20 mouse cellular contexts compared by ENCODE assay signal in the genomic region with DNA sequence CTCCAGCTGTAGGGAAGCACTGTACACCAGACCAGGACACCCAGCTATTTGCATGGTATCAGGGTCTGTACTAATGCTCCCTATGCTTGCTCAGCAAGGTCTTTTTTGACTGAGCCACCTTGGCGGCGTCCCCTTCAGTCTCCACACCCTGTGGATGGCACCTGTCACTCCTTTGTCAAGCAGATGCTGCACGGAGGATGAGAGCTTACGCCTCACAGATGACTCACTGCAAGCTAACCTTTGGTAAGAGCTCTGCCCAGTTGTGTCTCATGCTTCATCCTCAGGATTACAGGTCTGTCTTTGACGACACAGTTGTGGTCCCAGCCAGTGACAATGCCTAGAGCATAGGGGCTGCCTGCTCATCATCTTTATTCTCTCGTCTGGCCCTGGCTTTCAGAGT.
DNase-seq lines count a peak whose midpoint lies in the region; ATAC-seq and TF ChIP-seq lines count a peak whose summit lies in the region.
"Had no signal": no experiment of that assay in that cellular context is flagged by ENCODE, and none has a peak within 500 bp of the region (broad histone marks: within the 10 kb centered on the region; RNA-seq: fewer than 3 reads in every experiment).

No protein-coding gene starts in this region.

- H3K9me3 ChIP-seq in kidney, embryonic 15.5 days (replicated peaks), result no peaks in the 10 kb centered on the region
- no peaks in the 10 kb centered on the region for H3K9me3 ChIP-seq in G1E (replicated peaks)
- no peaks in the 10 kb centered on the region for H3K9me3 ChIP-seq in intestine, postnatal 0 days (ENCODE audit: control insufficient read depth)
- H3K9me3 ChIP-seq: embryonic facial prominence, embryonic 13.5 days; forebrain, embryonic 13.5 days; heart, embryonic 12.5 days; hindbrain, embryonic 10.5 days; hindbrain, embryonic 15.5 days had no signal

- H3K27ac ChIP-seq in kidney, embryonic 15.5 days, result peak overlapping the region; percentile 52; the same call in 1 of the 2 replicates
- H3K27ac ChIP-seq in intestine, postnatal 0 days (ENCODE audit: low read depth, low read length), result peak overlapping the region; percentile 46; the same call in 1 of the 2 replicates
- H3K27ac ChIP-seq: embryonic facial prominence, embryonic 13.5 days; forebrain, embryonic 13.5 days; gastrocnemius, adult 2 months; hindbrain, embryonic 10.5 days; hindbrain, embryonic 15.5 days had no signal

- no peak for TF ChIP-seq CTCF in G1E (IDR thresholded peaks at IDR 0.05; ENCODE audit: low read depth, low read length)
- no peak for TF ChIP-seq CTCF in intestine, postnatal 0 days (IDR thresholded peaks at IDR 0.05; ENCODE audit: low read depth)

- no peak overlapping the region for H3K4me2 ChIP-seq in kidney, embryonic 15.5 days
- H3K4me2 ChIP-seq in intestine, postnatal 0 days (replicated peaks; ENCODE audit: low read depth), result no peak overlapping the region
- H3K4me2 ChIP-seq: embryonic facial prominence, embryonic 13.5 days; forebrain, embryonic 13.5 days; heart, embryonic 12.5 days; hindbrain, embryonic 15.5 days had no signal

- no peak overlapping the region for H3K4me3 ChIP-seq in kidney, embryonic 15.5 days (replicated peaks)
- H3K4me3 ChIP-seq in G1E (ENCODE audit: low read depth, low read length), result peak overlapping the region; percentile 8; the same call in 1 of the 2 replicates
- H3K4me3 ChIP-seq in intestine, postnatal 0 days (ENCODE audit: low read depth, low read length), result no peak overlapping the region
- H3K4me3 ChIP-seq: embryonic facial prominence, embryonic 13.5 days; forebrain, embryonic 13.5 days; gastrocnemius, adult 2 months; heart, embryonic 12.5 days; hindbrain, embryonic 10.5 days; hindbrain, embryonic 15.5 days had no signal

- no peaks in the 10 kb centered on the region for H3K36me3 ChIP-seq in kidney, embryonic 15.5 days
- H3K36me3 ChIP-seq in G1E (replicated peaks), result peaks cover 2% of the 10 kb centered on the region
- no peaks in the 10 kb centered on the region for H3K36me3 ChIP-seq in intestine, postnatal 0 days (ENCODE audit: control insufficient read depth, insufficient read depth)
- H3K36me3 ChIP-seq: embryonic facial prominence, embryonic 13.5 days; heart, embryonic 12.5 days; hindbrain, embryonic 10.5 days; hindbrain, embryonic 15.5 days had no signal

- 78% methylated on average over 6 of the region's 6 CpGs for WGBS in kidney, embryonic 15.5 days
- 43% methylated on average over 6 of the region's 6 CpGs for WGBS in intestine, postnatal 0 days

- no peak for DNase-seq in kidney, postnatal 4 days
- DNase-seq in G1E (ENCODE audit: low spot score), result no peak
- peak; percentile 43 for DNase-seq in yolk sac, embryonic 10.5 days (ENCODE audit: low spot score)
- DNase-seq in frontal cortex, postnatal 36 days (ENCODE audit: low spot score in 2 of 2), result no peak
- DNase-seq in layer of hippocampus, postnatal 36 days, result no peak
- DNase-seq: adrenal gland, postnatal 14 days; cerebellum, adult 18-20 months; cerebellum, adult 9-11 months; cerebellum, postnatal 36 days; forebrain, postnatal 0 days; gastrocnemius, adult 2 months; gastrocnemius, postnatal 25 days had no signal

- peaks cover 26% of the 10 kb centered on the region for H3K4me1 ChIP-seq in kidney, embryonic 15.5 days
- H3K4me1 ChIP-seq in G1E (ENCODE audit: insufficient read depth, low read depth, low read length), result peaks cover 72% of the 10 kb centered on the region
- peaks cover 18% of the 10 kb centered on the region; the same call in 1 of the 2 replicates for H3K4me1 ChIP-seq in intestine, postnatal 0 days (replicated peaks; ENCODE audit: control insufficient read depth, insufficient read depth, low read length)
- H3K4me1 ChIP-seq: forebrain, embryonic 13.5 days had no signal

- H3K9ac ChIP-seq in kidney, embryonic 15.5 days, result no peak overlapping the region
- H3K9ac ChIP-seq in intestine, postnatal 0 days (ENCODE audit: low read depth, low read length), result no peak overlapping the region
- H3K9ac ChIP-seq: embryonic facial prominence, embryonic 13.5 days; forebrain, embryonic 13.5 days; forebrain, postnatal 0 days; heart, embryonic 12.5 days; hindbrain, embryonic 15.5 days had no signal

- no peak for ATAC-seq in kidney, embryonic 15.5 days (replicated peaks; ENCODE audit: low FRiP score)
- ATAC-seq in G1E (ENCODE audit: extremely low read depth, insufficient number of reproducible peaks, low FRiP score, poor library complexity, severe bottlenecking), result no peak
- peak; percentile 15; the same call in 1 of the 2 replicates for ATAC-seq in intestine, postnatal 0 days
- ATAC-seq: forebrain, embryonic 13.5 days; forebrain, postnatal 0 days had no signal

- H3K27me3 ChIP-seq in kidney, embryonic 15.5 days, result no peaks in the 10 kb centered on the region
- H3K27me3 ChIP-seq in G1E (ENCODE audit: insufficient read depth, low read length), result no peaks in the 10 kb centered on the region
- H3K27me3 ChIP-seq in intestine, postnatal 0 days (replicated peaks; ENCODE audit: control insufficient read depth, insufficient read depth, low read length), result no peaks in the 10 kb centered on the region
- H3K27me3 ChIP-seq: CH12.LX; embryonic facial prominence, embryonic 13.5 days; forebrain, embryonic 13.5 days; heart, embryonic 12.5 days; hindbrain, embryonic 15.5 days had no signal
